Mouse (Mus musculus) neural tube, embryonic 10.5 days (tissue): ENCODE data around the gene Taar7e.
"Not testable (repeated sequence)": the region's sequence is repeated elsewhere in the genome, so short reads cannot be mapped to it uniquely, and the experiment has no call there.

ENCODE experiments used
- DNase-seq: peaks from one replicate; pipeline ENCODE4 v3.0.0-alpha.2; 2017; ENCODE audit warnings: low spot score; ENCODE audit errors: extremely low spot score

The Taar7e gene

GRCm38 (mm10) chr10:24037314-24037713 lies at the start of gene Taar7e:
Gene Taar7e, plus strand, starts transcription at chr10:24037614.
- no peak for DNase-seq

GRCm38 (mm10) chr10:23993381-23993780 lies 44.0 kb upstream of the Taar7e start, which contains the start of gene Taar7a:
Gene Taar7a, minus strand, starts transcription at chr10:23993481.
- DNase-seq, result no peak

DNA sequence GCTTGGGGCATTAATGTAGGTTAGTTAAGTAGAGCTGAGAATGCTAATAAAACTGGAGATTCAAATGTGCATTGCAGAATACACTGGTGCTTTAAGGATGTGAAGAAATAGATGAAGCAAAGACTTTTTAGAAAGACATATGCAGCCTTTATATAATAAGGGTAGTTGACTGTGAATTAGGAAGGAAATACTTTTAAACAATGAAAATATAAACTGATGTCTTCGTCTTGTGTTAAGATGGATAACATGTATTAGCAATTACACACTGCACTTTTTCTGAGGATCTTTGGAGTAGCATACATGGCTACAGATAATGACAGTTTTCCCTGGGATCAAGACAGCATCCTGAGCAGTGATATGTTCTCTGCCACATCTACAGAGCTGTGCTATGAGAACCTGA lies 37.8 kb upstream of the Taar7e start, which contains the start of gene Taar7b:
TSS of gene Taar7b (plus strand) at position 301 of the 400 bp plus-strand sequence.
- DNase-seq, result no peak

DNA sequence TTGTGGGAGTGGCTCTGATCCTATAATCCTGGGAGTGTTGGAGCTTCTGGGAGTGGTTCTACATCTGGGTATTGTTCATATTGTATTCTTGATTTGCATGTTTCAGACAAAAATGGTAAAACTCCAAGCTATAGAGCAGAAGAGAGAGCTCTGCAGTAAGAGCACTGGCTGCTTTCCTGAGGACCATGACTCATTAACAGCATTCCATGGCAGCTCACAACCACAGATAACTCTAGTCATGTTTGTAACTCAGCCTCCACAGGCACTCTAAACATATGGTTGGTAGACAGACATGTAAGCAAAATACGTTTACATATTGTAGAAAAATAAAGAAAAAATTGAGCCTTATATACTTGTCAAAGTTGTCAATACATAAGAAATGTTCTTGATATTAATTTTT lies 31.0 kb upstream of the Taar7e start:
- DNase-seq, result no peak

GRCm38 (mm10) chr10:24007034-24007433 lies 30.4 kb upstream of the Taar7e start:
- no peak for DNase-seq

- no peak for DNase-seq
Observed at GRCm38 (mm10) chr10:24008143-24008542, 29.3 kb upstream of the Taar7e start.

GRCm38 (mm10) chr10:24026922-24027321 lies 10.5 kb upstream of the Taar7e start, which contains the start of gene Taar7d:
Gene Taar7d, plus strand, starts transcription at chr10:24027222.
- DNase-seq, result no peak

DNA sequence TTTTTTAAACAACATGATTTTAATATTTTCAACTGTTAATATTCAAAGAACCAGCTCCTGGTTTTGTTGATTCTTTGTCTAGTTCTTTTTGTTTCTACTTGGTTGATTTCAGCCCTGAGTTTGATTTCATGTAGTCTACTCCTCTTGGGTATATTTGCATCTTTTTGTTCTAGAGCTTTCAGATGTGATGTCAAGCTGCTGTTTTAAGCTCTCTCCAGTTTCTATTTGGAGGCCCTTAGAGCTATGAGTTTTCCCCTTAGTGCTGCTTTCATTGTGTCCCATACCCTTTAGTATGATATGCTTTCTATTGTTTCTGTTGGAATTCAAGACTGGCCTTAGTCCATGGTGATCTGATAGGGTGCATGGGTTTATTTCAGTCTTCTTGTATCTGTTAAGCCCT lies 6.1 kb upstream of the Taar7e start:
- no peak for DNase-seq

DNA sequence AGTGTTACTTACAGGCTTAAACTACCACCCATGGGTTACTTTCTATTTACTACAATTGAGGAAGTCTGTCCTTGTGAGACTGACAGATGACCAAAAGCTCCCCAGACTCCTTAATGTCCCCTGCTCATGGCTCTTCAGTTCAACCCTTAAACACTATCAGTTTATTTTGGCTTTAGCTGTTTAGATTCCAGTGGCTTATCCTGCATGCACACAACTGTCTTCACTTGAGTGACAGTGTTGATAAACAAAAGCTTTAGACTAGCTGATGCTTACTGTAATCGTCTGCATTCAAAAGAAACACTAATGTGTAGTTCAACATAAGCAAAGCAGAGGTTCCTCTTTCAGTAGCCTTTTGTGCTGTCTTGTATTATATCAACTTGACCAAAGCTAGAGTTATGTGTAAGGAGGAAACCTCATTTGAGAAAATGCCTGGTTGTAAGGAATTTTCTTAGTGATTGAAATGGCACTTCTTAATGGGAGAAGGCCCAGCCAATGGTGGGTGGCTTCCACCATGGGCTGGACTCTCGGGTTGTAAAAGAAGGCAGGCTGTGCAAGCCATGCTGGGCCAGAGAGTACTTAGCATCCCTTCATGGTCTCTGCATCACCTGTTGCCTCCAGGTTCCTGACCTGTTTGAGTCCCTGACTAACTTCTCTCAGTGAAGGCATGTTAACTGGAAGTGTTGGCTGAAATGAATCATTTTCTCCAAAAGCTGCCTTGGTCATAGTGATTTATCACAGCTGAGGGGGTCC lies 2.9 kb downstream of the Taar7e start:
- DNase-seq, result no peak

- DNase-seq, result no peak
Observed at GRCm38 (mm10) chr10:24049210-24049609, 11.8 kb downstream of the Taar7e start, which contains the start of gene Taar7f. Gene Taar7f, plus strand, starts transcription at chr10:24049510.

- no peak for DNase-seq
Observed at GRCm38 (mm10) chr10:24052039-24052438, 14.6 kb downstream of the Taar7e start.

DNA sequence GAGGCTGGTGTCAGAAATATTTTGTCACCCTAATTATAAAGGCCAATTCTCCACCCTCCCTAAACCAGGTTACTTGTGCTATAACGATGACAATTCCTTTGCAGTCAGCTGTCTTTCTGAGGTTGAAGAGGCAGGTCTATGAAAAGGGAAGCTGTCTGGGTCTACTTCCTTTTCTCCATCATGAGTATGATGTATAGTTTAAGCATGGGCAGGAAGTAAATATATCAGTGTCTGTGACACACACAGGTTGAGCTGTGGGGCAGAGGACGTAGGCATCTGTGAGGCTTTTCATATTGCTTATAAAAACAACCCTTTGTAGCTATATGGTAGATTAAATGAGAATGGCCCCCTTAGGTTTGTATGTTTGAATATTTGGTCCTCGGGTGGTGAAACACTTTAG lies 21.6 kb downstream of the Taar7e start:
- no peak for DNase-seq

- not testable (repeated sequence) for DNase-seq
Observed at GRCm38 (mm10) chr10:24074751-24075150, 37.3 kb downstream of the Taar7e start.

- DNase-seq, result not testable (repeated sequence)
Observed at GRCm38 (mm10) chr10:24076200-24076599, 38.8 kb downstream of the Taar7e start, which contains the start of gene Taar8a. Gene Taar8a, plus strand, starts transcription at chr10:24076500.

GRCm38 (mm10) chr10:24080166-24080565 lies 42.8 kb downstream of the Taar7e start:
- DNase-seq, result no peak

DNA sequence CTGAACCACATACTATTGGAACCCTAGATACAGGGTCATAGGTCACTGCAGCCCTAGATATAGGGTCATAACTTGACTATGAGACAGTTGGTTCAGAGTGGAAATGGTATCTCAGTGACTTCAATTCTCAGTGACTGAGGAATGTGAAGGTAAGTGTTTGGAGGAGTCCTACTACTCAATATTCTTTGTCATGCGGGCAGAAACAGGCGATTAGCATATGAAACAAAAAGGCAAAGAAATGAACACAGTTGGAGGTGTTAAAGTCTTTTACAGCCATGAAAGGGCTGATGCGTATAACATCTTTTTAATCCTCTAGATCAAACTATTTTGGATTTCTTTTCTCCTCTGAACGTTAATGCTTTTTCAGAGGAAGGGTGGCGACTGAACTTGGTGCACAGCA lies 48.5 kb downstream of the Taar7e start:
- no peak for DNase-seq

- DNase-seq, result no peak
Observed at GRCm38 (mm10) chr10:24086555-24086954, 49.1 kb downstream of the Taar7e start.

DNA sequence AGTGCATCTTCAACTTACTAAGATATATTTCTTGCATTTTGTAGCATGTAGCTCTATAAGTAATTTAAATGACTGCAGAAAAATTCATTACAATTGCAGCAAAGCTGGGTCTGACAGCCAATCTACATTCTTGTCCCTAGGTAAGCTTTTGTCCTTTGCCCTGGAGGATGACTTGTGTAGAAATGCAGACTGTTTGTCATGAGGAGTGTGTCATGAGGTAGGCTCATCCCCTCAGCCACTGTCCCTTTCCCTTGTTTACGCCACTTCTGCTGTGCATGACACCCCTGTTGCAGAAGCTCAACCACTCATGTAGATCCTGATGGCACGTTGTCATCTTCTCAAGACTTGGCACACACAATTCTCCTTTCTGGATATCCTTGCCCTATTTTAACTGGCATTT lies 49.8 kb downstream of the Taar7e start:
- DNase-seq, result no peak
